8 mouse cellular contexts compared by ENCODE assay signal in genomic region chr2:94010335-94011291, GRCm38 (mm10). TPM values are rescaled to one million over a fixed set of nuclear protein-coding genes. Genes with fewer than 3 reads are reported as not detected.
DNase-seq lines count a peak whose midpoint lies in the region; ATAC-seq and TF ChIP-seq lines count a peak whose summit lies in the region.

Gene Alkbh3 (minus strand): TSS chr2:94010807.

- WGBS in cerebellum, adult 2 months: 4% methylated on average over 47 of the region's 47 CpGs
- WGBS in forebrain, postnatal 0 days: 5% methylated on average over 47 of the region's 47 CpGs
- 4% methylated on average over 47 of the region's 47 CpGs for WGBS in lung, embryonic 15.5 days

- in situ Hi-C loops in ES-E14 (cut with MboI; ENCODE audit: low sequenced_read_pairs in 2 of 2, unreplicated experiment in 2 of 2): no loop called here

- H3K9ac ChIP-seq in ES-E14 (ENCODE audit: insufficient read depth, low read depth, low read length, poor library complexity, severe bottlenecking): peak within 1 kb of the TSS; percentile 78
- peak within 1 kb of the TSS; percentile 72 for H3K9ac ChIP-seq in forebrain, postnatal 0 days
- H3K9ac ChIP-seq in lung, embryonic 15.5 days: peak within 1 kb of the TSS; percentile 75

- peak within 1 kb of the TSS; percentile 81 to 82 for H3K4me3 ChIP-seq in ES-E14 (ENCODE audit: insufficient read depth in 1 of 2, low read depth in 1 of 2, low read length in 2 of 2, poor library complexity in 1 of 2, severe bottlenecking in 1 of 2)
- H3K4me3 ChIP-seq in cerebellum, adult 2 months (replicated peaks; ENCODE audit: insufficient read depth, low read depth, low read length): peak within 1 kb of the TSS; percentile 88
- H3K4me3 ChIP-seq in forebrain, postnatal 0 days (ENCODE audit: low read depth, low read length): peak within 1 kb of the TSS; percentile 69
- H3K4me3 ChIP-seq in lung, embryonic 15.5 days: peak within 1 kb of the TSS; percentile 79

- H3K27ac ChIP-seq in ES-E14 (ENCODE audit: insufficient read depth, low read depth, low read length, poor library complexity, severe bottlenecking): no peak within 1 kb of the TSS
- H3K27ac ChIP-seq in cerebellum, adult 2 months (ENCODE audit: insufficient read depth, low read length): peak within 1 kb of the TSS; percentile 58; the same call in 1 of the 2 replicates
- H3K27ac ChIP-seq in forebrain, postnatal 0 days (ENCODE audit: low read depth, low read length): peak within 1 kb of the TSS; percentile 67
- 0 out of 2 replicates have a peak within 1 kb of the TSS, but pooled peaks have one; percentile 17 for H3K27ac ChIP-seq in lung, embryonic 15.5 days

- H3K4me1 ChIP-seq in ES-E14 (ENCODE audit: control insufficient read depth in 2 of 2, insufficient read depth in 2 of 2, low read length in 2 of 2, poor library complexity in 1 of 2): no peaks in the 10 kb centered on the region
- H3K4me1 ChIP-seq in cerebellum, adult 2 months (ENCODE audit: control insufficient read depth, insufficient read depth, low read length): no peaks in the 10 kb centered on the region
- H3K4me1 ChIP-seq in forebrain, postnatal 0 days (ENCODE audit: insufficient read depth): peaks cover 9% of the 10 kb centered on the region
- peaks cover 9% of the 10 kb centered on the region for H3K4me1 ChIP-seq in lung, embryonic 15.5 days

- peak; percentile 86 for DNase-seq in ES-E14 (ENCODE audit: low read depth, low spot score)
- DNase-seq in cerebellum, adult 2 months: peak; percentile 92 to 96
- peak; percentile 97 for DNase-seq in forebrain, postnatal 0 days
- DNase-seq in heart, postnatal 4 days: peak; percentile 96
- DNase-seq in layer of hippocampus, adult 8-10 months (ENCODE audit: low spot score in 2 of 2): peak; percentile 88 to 92
- DNase-seq in ovary, adult 18-20 months (ENCODE audit: low spot score): peak; percentile 83
- DNase-seq in thymus, postnatal 0 days (ENCODE audit: low spot score): peak; percentile 92

- ATAC-seq in forebrain, postnatal 0 days: peak; percentile 100
- ATAC-seq in lung, embryonic 15.5 days (ENCODE audit: borderline replicate concordance, extremely low read depth, low FRiP score, low TSS enrichment): peak; percentile 99

- no peaks in the 10 kb centered on the region for H3K9me3 ChIP-seq in ES-E14 (ENCODE audit: control insufficient read depth, insufficient read depth, low read depth, low read length)
- no peaks in the 10 kb centered on the region for H3K9me3 ChIP-seq in forebrain, postnatal 0 days (ENCODE audit: low read length)
- H3K9me3 ChIP-seq in lung, embryonic 15.5 days: no peaks in the 10 kb centered on the region

- H3K4me2 ChIP-seq in forebrain, postnatal 0 days (ENCODE audit: low read depth): peak within 1 kb of the TSS; percentile 72
- H3K4me2 ChIP-seq in lung, embryonic 15.5 days: peak within 1 kb of the TSS; percentile 66

- peak; percentile 59 for TF ChIP-seq POLR2A in cerebellum, adult 2 months (IDR thresholded peaks at IDR 0.05; ENCODE audit: borderline replicate concordance, insufficient read depth, low read length)

- no peak for TF ChIP-seq CTCF in cerebellum, adult 2 months (IDR thresholded peaks at IDR 0.05; ENCODE audit: borderline replicate concordance, insufficient read depth, low read depth, low read length)
- TF ChIP-seq CTCF in forebrain, postnatal 0 days (IDR thresholded peaks at IDR 0.05; ENCODE audit: low read depth): no peak

- no peaks in the 10 kb centered on the region for H3K27me3 ChIP-seq in cerebellum, adult 2 months (ENCODE audit: control insufficient read depth, insufficient read depth, low read length)
- H3K27me3 ChIP-seq in forebrain, postnatal 0 days (ENCODE audit: insufficient read depth, low read length): no peaks in the 10 kb centered on the region
- H3K27me3 ChIP-seq in lung, embryonic 15.5 days: no peaks in the 10 kb centered on the region

- peaks cover 4% of the 10 kb centered on the region; the same call in 1 of the 2 replicates for H3K36me3 ChIP-seq in ES-E14 (ENCODE audit: control insufficient read depth, insufficient read depth, low read length, poor library complexity, severe bottlenecking)
- peaks cover 25% of the 10 kb centered on the region for H3K36me3 ChIP-seq in forebrain, postnatal 0 days (ENCODE audit: insufficient read depth)
- peaks cover 27% of the 10 kb centered on the region for H3K36me3 ChIP-seq in lung, embryonic 15.5 days

TF ChIP-seq in ES-E14, 5 proteins besides CTCF, POLR2A, EP300 and RAD21:
- TF ChIP-seq ZNF384 (IDR thresholded peaks at IDR 0.05; ENCODE audit: low read depth, low read length) (no peak), HCFC1 (IDR thresholded peaks at IDR 0.05; ENCODE audit: borderline replicate concordance, insufficient read depth, low read length) (peak; percentile 86), MAFK (IDR thresholded peaks at IDR 0.05; ENCODE audit: insufficient read depth, low read depth, low read length) (no peak)

RNA-seq across cellular contexts. Expression of gene Alkbh3, which starts in this region (rescaled TPM):
- 41.5 and 50.2 TPM in 2 replicates for total RNA-seq in ES-E14 (2012; rRNA removed)
- 52.7 and 54.5 TPM in 2 replicates for polyA plus RNA-seq in cerebellum, adult 2 months (2012; rRNA removed)
- total RNA-seq in forebrain, postnatal 0 days (2014; rRNA removed): 36.2 and 53.1 TPM in 2 replicates
- polyA plus RNA-seq in forebrain, postnatal 0 days (2015; fragmentation: Nextera tagmentation; extraction: Ambion mirVana): 46.9 and 47.3 TPM in 2 replicates
- 10 to 100 TPM; 72.4 to 82.2 TPM for total RNA-seq in heart, postnatal 4 days (2021)
- 10 to 100 TPM; 20.7 to 31.5 (median 27.8) TPM for total RNA-seq in layer of hippocampus, adult 8-10 months (2022)
- 68.4 and 73.0 TPM in 2 replicates for polyA plus RNA-seq in lung, embryonic 15.5 days (2015; fragmentation: Nextera tagmentation; extraction: Ambion mirVana)
- polyA plus RNA-seq in thymus, postnatal 0 days (2015; fragmentation: Nextera tagmentation; extraction: Ambion mirVana): 62.2 and 78.8 TPM in 2 replicates
